Mouse (Mus musculus) CH12.LX (cell line): ENCODE data around the gene Idh3a.

Experiments
- CTCF ChIP-seq, 2 experiments: IDR thresholded peaks in 1 of 2; conservative IDR thresholded peaks in 1 of 2; 2 replicates each; pipeline ENCODE4 v1.5.1; 2011 to 2012; ENCODE audit warnings: low read depth in 2 of 2, low read length in 2 of 2, improper control_type of control experiment in 1 of 2, inconsistent platforms in 1 of 2, mild to moderate bottlenecking in 1 of 2, moderate library complexity in 1 of 2
- MAFK ChIP-seq: IDR thresholded peaks from 2 replicates; pipeline ENCODE4 v1.6.1; 2011; ENCODE audit warnings: low read length, improper control_type of control experiment; ENCODE audit not compliant: insufficient replicate concordance
- ZC3H11A ChIP-seq: IDR thresholded peaks from 2 replicates; pipeline ENCODE4 v1.6.1; 2012; ENCODE audit warnings: low read depth, mild to moderate bottlenecking, inconsistent platforms, low read length, improper control_type of control experiment

- TF ChIP-seq ZC3H11A (no peak), CTCF (conservative IDR thresholded peaks at IDR 0.05 in 1 of 2, IDR thresholded peaks at IDR 0.05 in 1 of 2; ENCODE audit: low read depth in 2 of 2, low read length in 2 of 2) (no peak), MAFK (no peak)
Measured at GRCm38 (mm10) chr9:54596752-54597465, 10.8 kb downstream of the Idh3a start.
